Mouse (Mus musculus) limb, embryonic 14.5 days (tissue): ENCODE data around the gene Ablim1. TPM values are rescaled to one million over a fixed set of nuclear protein-coding genes. Genes with fewer than 3 reads are reported as not detected.

Experiments used
- ATAC-seq: fragments of 200-750 bp; cut with Nextera tagmentation; 2 replicates; pipeline ENCODE4 v1.8.0; 2017; ENCODE audit warnings: low read depth, moderate number of reproducible peaks, moderate TSS enrichment; ENCODE audit not compliant: low FRiP score
- DNase-seq: peaks from one replicate; pipeline ENCODE4 v3.0.0-alpha.2; 2015; ENCODE audit warnings: low spot score
- H3K27ac ChIP-seq: fragments of 300-500 bp; sonication (generic); replicated peaks from 2 replicates; pipeline ENCODE4 v1.5.1; 2014; ENCODE audit warnings: low read depth, mild to moderate bottlenecking, low read length, moderate library complexity, mixed read lengths
- H3K27me3 ChIP-seq: fragments of 300-500 bp; sonication (generic); 2 replicates; pipeline ENCODE4 v1.6.1; 2014; ENCODE audit warnings: low read length, mixed read lengths; ENCODE audit not compliant: control insufficient read depth, insufficient read depth
- H3K36me3 ChIP-seq: fragments of 300-500 bp; sonication (generic); 2 replicates; pipeline ENCODE4 v1.6.1; 2014; ENCODE audit warnings: mild to moderate bottlenecking, low read length, moderate library complexity, mixed read lengths; ENCODE audit not compliant: control insufficient read depth, insufficient read depth
- H3K4me1 ChIP-seq: fragments of 300-500 bp; sonication (generic); 2 replicates; pipeline ENCODE4 v1.6.1; 2014; ENCODE audit warnings: antibody characterized with exemption, low read length, mixed read lengths; ENCODE audit not compliant: control insufficient read depth, insufficient read depth
- H3K4me2 ChIP-seq: fragments of 300-500 bp; sonication (generic); replicated peaks from 2 replicates; pipeline ENCODE4 v1.6.1; 2014; ENCODE audit warnings: low read depth, mild to moderate bottlenecking, low read length, moderate library complexity; ENCODE audit not compliant: severe bottlenecking
- H3K4me3 ChIP-seq: fragments of 300-500 bp; sonication (generic); replicated peaks from 2 replicates; pipeline ENCODE4 v1.5.1; 2014; ENCODE audit warnings: low read length
- H3K9ac ChIP-seq: fragments of 300-500 bp; sonication (generic); 2 replicates; pipeline ENCODE4 v1.6.1; 2014; ENCODE audit warnings: mild to moderate bottlenecking, low read depth, low read length, moderate library complexity; ENCODE audit not compliant: severe bottlenecking
- H3K9me3 ChIP-seq: fragments of 300-500 bp; sonication (generic); 2 replicates; pipeline ENCODE4 v1.6.1; 2016; ENCODE audit warnings: low read length; ENCODE audit not compliant: control insufficient read depth
- POLR2A ChIP-seq: fragments of 200-500 bp; IDR thresholded peaks from 2 replicates; pipeline ENCODE4 v1.8.0; 2012; ENCODE audit warnings: inconsistent platforms, mild to moderate bottlenecking, moderate library complexity, borderline replicate concordance; ENCODE audit not compliant: insufficient read depth, insufficient read length; ENCODE audit errors: extremely low read depth
- WGBS: fragments of 180-500 bp; shearing (Covaris S2); extraction: QIAGEN DNeasy Blood & Tissue Kit; methylation state at CpG from one replicate; pipeline ENCODE4 v1.1.7; 2014; 5-methylcytosine and 5-hydroxymethylcytosine counted together
- polyA plus RNA-seq, 2 experiments: library from polyadenylated mRNA; depleted of rRNA in 1 of 2; stranded (reverse) in 1 of 2; unstranded in 1 of 2; fragments of >200 nt; fragmentation: Nextera tagmentation in 1 of 2; extraction: Ambion mirVana in 1 of 2; gene quantifications; 2 replicates each; pipeline versions ENCODE4 v1.2.1 to v1.2.3; 2012 to 2014

Gene Ablim1
- polyA plus RNA-seq, 2 experiments, result 30.6 to 76.9 TPM

DNA sequence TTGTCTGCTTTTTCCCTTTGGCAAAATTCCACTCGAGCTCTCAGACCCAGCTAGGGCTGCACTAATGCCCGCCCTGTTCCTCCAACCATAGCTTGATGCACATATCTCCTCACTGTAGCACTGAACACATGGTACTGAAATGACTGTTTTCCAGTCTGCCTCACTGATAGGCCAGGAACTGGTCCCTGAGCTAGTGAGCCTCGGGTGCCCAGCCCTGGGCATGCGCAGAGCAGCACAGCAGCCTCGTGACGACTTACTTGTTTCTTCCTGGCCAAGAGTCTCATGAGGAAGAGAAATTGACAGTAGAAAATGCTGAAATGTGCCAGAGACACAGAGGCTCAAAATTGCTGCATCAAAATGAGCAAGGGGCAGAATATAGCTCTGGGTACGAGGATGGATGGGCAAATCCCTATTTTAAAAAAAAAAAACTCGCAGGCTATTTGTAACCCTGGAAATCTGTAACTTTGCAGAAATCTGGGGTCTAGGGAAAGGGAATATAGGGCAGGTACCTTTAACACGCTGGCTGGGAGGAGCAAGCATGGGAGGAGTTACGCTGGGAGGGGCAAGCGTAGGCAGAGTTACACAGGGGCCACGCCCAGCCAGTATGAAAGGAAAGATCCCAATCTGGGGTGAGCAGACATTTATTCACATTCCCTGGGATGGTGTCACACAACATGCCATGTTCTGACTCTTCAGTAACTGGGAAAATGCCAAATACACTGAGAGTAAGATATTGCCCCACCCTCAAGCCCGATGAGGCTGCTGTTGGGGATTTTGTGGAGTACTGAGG, 41.7 kb downstream of the Ablim1 start:
- Histone ChIP-seq H3K4me2 (peak overlapping the region; percentile 33; the same call in 1 of the 2 replicates), H3K9ac (no peak overlapping the region), H3K4me3 (no peak overlapping the region), H3K36me3 (no peaks in the 10 kb centered on the region), H3K4me1 (peaks cover 47% of the 10 kb centered on the region), H3K27ac (peak overlapping the region; percentile 70), H3K9me3 (no peaks in the 10 kb centered on the region), H3K27me3 (no peaks in the 10 kb centered on the region)
- 35% methylated on average over 13 of the region's 13 CpGs for whole genome bisulfite sequencing
- peak; percentile 66 for DNase-seq
- ATAC-seq, result peak; percentile 44; the same call in 1 of the 2 replicates
- no peak for TF ChIP-seq POLR2A

GRCm38 (mm10) chr19:57271757-57272156, 43.0 kb downstream of the Ablim1 start:
- Histone ChIP-seq H3K27ac (peak overlapping the region; percentile 70; the same call in 1 of the 2 replicates), H3K36me3 (no peaks in the 10 kb centered on the region), H3K4me2 (no peak overlapping the region), H3K27me3 (no peaks in the 10 kb centered on the region), H3K4me3 (no peak overlapping the region), H3K4me1 (peaks cover 37% of the 10 kb centered on the region), H3K9me3 (no peaks in the 10 kb centered on the region), H3K9ac (no peak overlapping the region)
- TF ChIP-seq POLR2A, result no peak
- WGBS, result 82% methylated on average over 16 of the region's 16 CpGs
- no peak for DNase-seq
- ATAC-seq, result no peak

- Histone ChIP-seq H3K4me2 (no peak overlapping the region), H3K9ac (no peak overlapping the region), H3K27me3 (no peaks in the 10 kb centered on the region), H3K36me3 (no peaks in the 10 kb centered on the region), H3K27ac (no peak overlapping the region), H3K4me3 (no peak overlapping the region), H3K9me3 (no peaks in the 10 kb centered on the region), H3K4me1 (peaks cover 38% of the 10 kb centered on the region)
- 81% methylated on average over 6 of the region's 6 CpGs for WGBS
- TF ChIP-seq POLR2A, result no peak
- ATAC-seq (no peak), DNase-seq (no peak)
Observed at GRCm38 (mm10) chr19:57270711-57271110, 44.0 kb downstream of the Ablim1 start.

GRCm38 (mm10) chr19:57269791-57270190, 44.9 kb downstream of the Ablim1 start:
- Histone ChIP-seq H3K27me3 (no peaks in the 10 kb centered on the region), H3K4me1 (peaks cover 31% of the 10 kb centered on the region), H3K4me3 (no peak overlapping the region), H3K9ac (no peak overlapping the region), H3K9me3 (no peaks in the 10 kb centered on the region), H3K4me2 (no peak overlapping the region), H3K36me3 (no peaks in the 10 kb centered on the region), H3K27ac (no peak overlapping the region)
- no peak for DNase-seq
- ATAC-seq, result no peak
- WGBS, result 75% methylated on average over 6 of the region's 6 CpGs
- TF ChIP-seq POLR2A, result no peak

GRCm38 (mm10) chr19:57267531-57267930, 47.2 kb downstream of the Ablim1 start:
- no peak overlapping the region for H3K9ac ChIP-seq
- peaks cover 12% of the 10 kb centered on the region for H3K4me1 ChIP-seq
- H3K4me3 ChIP-seq, result no peak overlapping the region
- no peaks in the 10 kb centered on the region for H3K36me3 ChIP-seq
- no peaks in the 10 kb centered on the region for H3K9me3 ChIP-seq
- TF ChIP-seq POLR2A, result no peak
- no peak overlapping the region for H3K27ac ChIP-seq
- H3K4me2 ChIP-seq, result no peak overlapping the region
- DNase-seq (no peak), ATAC-seq (no peak)
- WGBS, result 59% methylated on average over 5 of the region's 5 CpGs
- H3K27me3 ChIP-seq, result no peaks in the 10 kb centered on the region
